Mouse (Mus musculus): ENCODE results near the gene Mapk8ip3. TPM values are rescaled to one million over a fixed set of nuclear protein-coding genes. Genes with fewer than 3 reads are reported as not detected.

Gene Mapk8ip3
- total and polyA plus RNA-seq, 2 experiments from 2014 or later, result 13.1 to 57.8 TPM

GRCm38 (mm10) chr17:24893276-24893675 is 43.5 kb downstream of the Mapk8ip3 start:
- peaks cover 21% of the 10 kb centered on the region; the same call in 1 of the 2 replicates for H3K4me1 ChIP-seq (ENCODE audit: control insufficient read depth, insufficient read depth)
- DNase-seq (ENCODE audit: low spot score), result no peak
- H3K9ac ChIP-seq (replicated peaks; ENCODE audit: low read depth, low read length), result no peak overlapping the region
- no peaks in the 10 kb centered on the region for H3K27me3 ChIP-seq (ENCODE audit: control insufficient read depth, insufficient read depth, low read length)
- H3K9me3 ChIP-seq (replicated peaks; ENCODE audit: control insufficient read depth, low read length), result no peaks in the 10 kb centered on the region
- no peak overlapping the region for H3K27ac ChIP-seq (ENCODE audit: low read depth)
- no peak for ATAC-seq (ENCODE audit: insufficient read depth, low read depth)
- 90% methylated on average over 2 of the region's 2 CpGs for WGBS
- no peak overlapping the region for H3K4me2 ChIP-seq (ENCODE audit: low read depth, low read length)
- peaks cover 40% of the 10 kb centered on the region for H3K36me3 ChIP-seq (replicated peaks; ENCODE audit: control insufficient read depth, insufficient read depth, low read length)
- no peak overlapping the region for H3K4me3 ChIP-seq (ENCODE audit: low read depth, low read length)
- no peak for TF ChIP-seq CTCF (IDR thresholded peaks at IDR 0.05; ENCODE audit: low read depth)
- no peak for TF ChIP-seq EP300 (IDR thresholded peaks at IDR 0.05; ENCODE audit: low read depth)

- TF ChIP-seq CTCF (IDR thresholded peaks at IDR 0.05; ENCODE audit: low read depth), result no peak
- no peak for TF ChIP-seq EP300 (IDR thresholded peaks at IDR 0.05; ENCODE audit: low read depth)
- no peak overlapping the region for H3K9ac ChIP-seq (replicated peaks; ENCODE audit: low read depth, low read length)
Observed at GRCm38 (mm10) chr17:24892785-24893184, 44.0 kb downstream of the Mapk8ip3 start.

DNA sequence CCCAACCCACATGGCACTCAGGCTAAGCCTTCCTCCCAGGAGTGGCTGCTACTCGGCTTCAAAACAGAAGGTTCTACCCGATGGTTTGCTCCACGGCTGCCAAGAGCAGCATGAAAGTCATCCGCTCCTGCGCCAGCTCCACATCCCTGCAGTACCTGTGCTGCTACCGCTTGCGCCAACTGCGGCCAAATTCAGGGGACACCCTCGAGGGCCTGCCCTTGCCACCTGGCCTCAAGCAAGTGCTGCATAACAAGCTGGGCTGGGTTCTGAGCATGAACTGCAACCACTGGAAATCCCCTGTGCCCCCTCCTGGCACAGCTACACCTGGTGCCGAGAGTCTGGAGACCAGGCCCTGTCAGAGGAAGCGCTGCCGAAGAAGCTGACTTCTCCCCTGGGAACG is 45.5 kb downstream of the Mapk8ip3 start:
- TF ChIP-seq CTCF (IDR thresholded peaks at IDR 0.05; ENCODE audit: low read depth), result no peak
- TF ChIP-seq EP300 (IDR thresholded peaks at IDR 0.05; ENCODE audit: low read depth), result no peak
- Histone ChIP-seq H3K4me3 (ENCODE audit: low read depth, low read length) (no peak overlapping the region), H3K4me1 (ENCODE audit: control insufficient read depth, insufficient read depth) (peaks cover 24% of the 10 kb centered on the region), H3K36me3 (replicated peaks; ENCODE audit: control insufficient read depth, insufficient read depth, low read length) (peaks cover 35% of the 10 kb centered on the region), H3K9me3 (replicated peaks; ENCODE audit: control insufficient read depth, low read length) (no peaks in the 10 kb centered on the region), H3K27ac (ENCODE audit: low read depth) (no peak overlapping the region), H3K4me2 (ENCODE audit: low read depth, low read length) (no peak overlapping the region), H3K9ac (replicated peaks; ENCODE audit: low read depth, low read length) (no peak overlapping the region), H3K27me3 (ENCODE audit: control insufficient read depth, insufficient read depth, low read length) (no peaks in the 10 kb centered on the region)
- no peak for ATAC-seq (ENCODE audit: insufficient read depth, low read depth)
- 78% methylated on average over 12 of the region's 13 CpGs for WGBS
- no peak for DNase-seq (ENCODE audit: low spot score)

More at GRCm38 (mm10) chr17:24892785-24893184, 44.0 kb downstream of the Mapk8ip3 start:
- H3K4me3 ChIP-seq (ENCODE audit: low read depth, low read length), result no peak overlapping the region
- peaks cover 26% of the 10 kb centered on the region for H3K4me1 ChIP-seq (ENCODE audit: control insufficient read depth, insufficient read depth)
- no peak overlapping the region for H3K4me2 ChIP-seq (ENCODE audit: low read depth, low read length)
- 86% methylated on average over 12 of the region's 12 CpGs for WGBS
- peaks cover 35% of the 10 kb centered on the region for H3K36me3 ChIP-seq (replicated peaks; ENCODE audit: control insufficient read depth, insufficient read depth, low read length)
- no peaks in the 10 kb centered on the region for H3K9me3 ChIP-seq (replicated peaks; ENCODE audit: control insufficient read depth, low read length)
- H3K27me3 ChIP-seq (ENCODE audit: control insufficient read depth, insufficient read depth, low read length), result no peaks in the 10 kb centered on the region
- ATAC-seq (ENCODE audit: insufficient read depth, low read depth) (no peak), DNase-seq (ENCODE audit: low spot score) (no peak)
- no peak overlapping the region for H3K27ac ChIP-seq (ENCODE audit: low read depth)

- Histone ChIP-seq H3K9me3 (replicated peaks; ENCODE audit: control insufficient read depth, low read length) (no peaks in the 10 kb centered on the region), H3K36me3 (replicated peaks; ENCODE audit: control insufficient read depth, insufficient read depth, low read length) (peaks cover 35% of the 10 kb centered on the region), H3K27me3 (ENCODE audit: control insufficient read depth, insufficient read depth, low read length) (no peaks in the 10 kb centered on the region), H3K9ac (replicated peaks; ENCODE audit: low read depth, low read length) (no peak overlapping the region), H3K4me2 (ENCODE audit: low read depth, low read length) (no peak overlapping the region), H3K4me3 (ENCODE audit: low read depth, low read length) (no peak overlapping the region), H3K4me1 (ENCODE audit: control insufficient read depth, insufficient read depth) (peaks cover 21% of the 10 kb centered on the region), H3K27ac (ENCODE audit: low read depth) (no peak overlapping the region)
- TF ChIP-seq EP300 (IDR thresholded peaks at IDR 0.05; ENCODE audit: low read depth), result no peak
- no peak for TF ChIP-seq CTCF (IDR thresholded peaks at IDR 0.05; ENCODE audit: low read depth)
- no peak for ATAC-seq (ENCODE audit: insufficient read depth, low read depth)
- no peak for DNase-seq (ENCODE audit: low spot score)
- 86% methylated on average over 19 of the region's 19 CpGs for WGBS
Observed at GRCm38 (mm10) chr17:24890151-24891092, 46.4 kb downstream of the Mapk8ip3 start.

DNA sequence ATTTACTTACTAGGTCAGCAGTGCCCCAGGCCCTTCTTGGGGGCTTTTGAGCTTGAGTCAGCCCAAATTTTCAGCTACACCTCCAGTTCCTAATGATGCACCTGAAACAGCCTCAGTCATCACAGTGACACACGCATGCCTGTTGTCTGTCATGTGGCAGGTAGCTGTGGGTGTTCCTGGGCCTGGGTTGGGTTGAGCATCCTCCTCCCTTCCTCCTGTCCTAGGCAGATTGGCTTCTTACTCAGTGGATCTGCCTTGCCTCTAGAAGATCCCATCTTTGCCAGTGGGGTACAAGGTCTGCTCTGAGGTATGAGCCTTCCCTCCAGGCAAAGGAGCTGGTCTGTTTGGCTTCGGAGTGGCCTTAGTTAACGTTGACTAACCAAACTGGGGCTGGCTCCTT is 47.9 kb downstream of the Mapk8ip3 start:
- no peak overlapping the region for H3K9ac ChIP-seq (replicated peaks; ENCODE audit: low read depth, low read length)
- H3K4me1 ChIP-seq (ENCODE audit: control insufficient read depth, insufficient read depth), result peaks cover 17% of the 10 kb centered on the region

More for the DNA sequence above, 47.9 kb downstream of the Mapk8ip3 start:
- TF ChIP-seq EP300 (IDR thresholded peaks at IDR 0.05; ENCODE audit: low read depth) (no peak), CTCF (IDR thresholded peaks at IDR 0.05; ENCODE audit: low read depth) (no peak)
- no peaks in the 10 kb centered on the region for H3K9me3 ChIP-seq (replicated peaks; ENCODE audit: control insufficient read depth, low read length)
- peaks cover 35% of the 10 kb centered on the region for H3K36me3 ChIP-seq (replicated peaks; ENCODE audit: control insufficient read depth, insufficient read depth, low read length)
- no peak overlapping the region for H3K27ac ChIP-seq (ENCODE audit: low read depth)
- DNase-seq (ENCODE audit: low spot score), result no peak
- no peaks in the 10 kb centered on the region for H3K27me3 ChIP-seq (ENCODE audit: control insufficient read depth, insufficient read depth, low read length)
- ATAC-seq (ENCODE audit: insufficient read depth, low read depth), result no peak
- 82% methylated on average over 3 of the region's 3 CpGs for WGBS
- H3K4me3 ChIP-seq (ENCODE audit: low read depth, low read length), result no peak overlapping the region
- H3K4me2 ChIP-seq (ENCODE audit: low read depth, low read length), result no peak overlapping the region

Measured in heart, postnatal 0 days (tissue).